Mouse (Mus musculus): Measurements from ENCODE around the gene Sf3a1. TPM values are rescaled to one million over a fixed set of nuclear protein-coding genes. Genes with fewer than 3 reads are reported as not detected.

Sf3a1 gene
- total RNA-seq, 2 experiments from 2014 or later: 70.4 to 71.6 TPM

Small RNA genes within 50 kb of the gene (microRNA-seq; reads per million reads assigned to microRNA genes)
- 3.2 reads per million, percentile 8 among the genes with 10 or more reads in this experiment for gene Mir3060

Other genes with a start within 250 kb of the Sf3a1 start
- 1 to 10 TPM; 5.8 to 7.8 TPM for gene Slc35e4, start 245.7 kb upstream of the Sf3a1 start, total RNA-seq (2021)
- gene Tcn2, start 228.2 kb upstream of the Sf3a1 start, total RNA-seq (2021): 100 to 1,000 TPM; 102 to 141 TPM
- gene Pes1, start 196.4 kb upstream of the Sf3a1 start, total RNA-seq (2021): 10 to 100 TPM; 79.7 to 80.7 TPM
- gene 4930556J24Rik, start 183.6 kb upstream of the Sf3a1 start, total RNA-seq (2021): under 1 TPM in 1 of 2 experiments, not detected in 1; 0.25 TPM
- gene Gal3st1, start 176.7 kb upstream of the Sf3a1 start, total RNA-seq (2021): 1 to 10 TPM; 2.0 to 3.0 TPM
- 1 to 10 TPM; 2.4 to 5.0 TPM for gene Sec14l4, start 128.9 kb upstream of the Sf3a1 start, total RNA-seq (2021)
- under 1 TPM; 0.51 to 0.59 TPM for gene Sec14l3, start 95.5 kb upstream of the Sf3a1 start, total RNA-seq (2021)
- gene Mtfp1, start 64.9 kb upstream of the Sf3a1 start, total RNA-seq (2021): 10 to 100 TPM; 17.3 to 17.7 TPM
- gene Sec14l2, start 36.9 kb upstream of the Sf3a1 start, total RNA-seq (2021): 10 to 100 TPM in 1 of 2 experiments, 1 to 10 TPM in 1; 4.4 to 15.0 TPM
- gene Rnf215, start 25.1 kb upstream of the Sf3a1 start, total RNA-seq (2021): 10 to 100 TPM; 32.0 to 34.8 TPM
- 10 to 100 TPM; 13.8 to 18.6 TPM for gene Ccdc157, start 57 bp upstream of the Sf3a1 start, total RNA-seq (2021)
- 10 to 100 TPM; 19.0 to 19.9 TPM for gene Tbc1d10a, start 26.4 kb downstream of the Sf3a1 start, total RNA-seq (2021)
- gene Castor1, start 57.9 kb downstream of the Sf3a1 start, total RNA-seq (2021): 1 to 10 TPM; 6.3 to 6.6 TPM
- under 1 TPM; 0.11 to 0.23 TPM for gene Osm, start 76.1 kb downstream of the Sf3a1 start, total RNA-seq (2021)
- under 1 TPM; 0.76 to 0.99 TPM for gene Lif, start 97.2 kb downstream of the Sf3a1 start, total RNA-seq (2021)

Data from adrenal gland, postnatal 4 days (tissue).